Mouse (Mus musculus) limb, embryonic 11.5 days (tissue): ENCODE measurements around the gene Frmd4a. TPM values are rescaled to one million over a fixed set of nuclear protein-coding genes. Genes with fewer than 3 reads are reported as not detected.

Source experiments
- ATAC-seq: fragments of 200-750 bp; cut with Nextera tagmentation; 2 replicates; pipeline ENCODE4 v1.8.0; 2017; ENCODE audit warnings: low read depth; ENCODE audit not compliant: insufficient number of reproducible peaks, low FRiP score, low TSS enrichment
- DNase-seq: peaks from one replicate; pipeline ENCODE4 v3.0.0-alpha.2; 2015; ENCODE audit warnings: low spot score
- H3K27ac ChIP-seq: fragments of 300-500 bp; sonication (generic); replicated peaks from 2 replicates; pipeline ENCODE4 v1.5.1; 2014; ENCODE audit warnings: low read depth, mild to moderate bottlenecking, low read length
- H3K27me3 ChIP-seq: fragments of 300-500 bp; sonication (generic); 2 replicates; pipeline ENCODE4 v1.6.1; 2014; ENCODE audit warnings: mild to moderate bottlenecking, low read length, mixed read lengths; ENCODE audit not compliant: control insufficient read depth, insufficient read depth
- H3K36me3 ChIP-seq: fragments of 300-500 bp; sonication (generic); 2 replicates; pipeline ENCODE4 v1.6.1; 2014; ENCODE audit warnings: mild to moderate bottlenecking, low read length, moderate library complexity, mixed read lengths; ENCODE audit not compliant: control insufficient read depth, insufficient read depth
- H3K4me1 ChIP-seq: fragments of 300-500 bp; sonication (generic); 2 replicates; pipeline ENCODE4 v1.6.1; 2014; ENCODE audit warnings: low read length, mixed read lengths; ENCODE audit not compliant: control insufficient read depth, insufficient read depth
- H3K4me2 ChIP-seq: fragments of 300-500 bp; sonication (generic); 2 replicates; pipeline ENCODE4 v1.6.1; 2014; ENCODE audit warnings: low read depth, mild to moderate bottlenecking, moderate library complexity; ENCODE audit not compliant: severe bottlenecking
- H3K4me3 ChIP-seq: fragments of 300-500 bp; sonication (generic); 2 replicates; pipeline ENCODE4 v1.5.1; 2014; ENCODE audit warnings: low read depth, low read length
- H3K9ac ChIP-seq: fragments of 300-500 bp; sonication (generic); 2 replicates; pipeline ENCODE4 v1.6.1; 2014; ENCODE audit warnings: mild to moderate bottlenecking, low read length
- H3K9me3 ChIP-seq: fragments of 300-500 bp; sonication (generic); 2 replicates; pipeline ENCODE4 v1.6.1; 2016; ENCODE audit warnings: low read length; ENCODE audit not compliant: control insufficient read depth
- WGBS: fragments of 180-500 bp; shearing (Covaris S2); extraction: QIAGEN DNeasy Blood & Tissue Kit; methylation state at CpG from one replicate; pipeline ENCODE4 v1.1.7; 2014; 5-methylcytosine and 5-hydroxymethylcytosine counted together
- polyA plus RNA-seq: library from polyadenylated mRNA; unstranded; fragments of >200 nt; fragmentation: Nextera tagmentation; extraction: Ambion mirVana; gene quantifications from 2 replicates; pipeline ENCODE4 v1.2.1, GENCODE M21; 2014

The Frmd4a gene
- polyA plus RNA-seq, 1 experiment from 2014 or later = 65.3 TPM

GRCm38 (mm10) chr2:4575975-4576374, 558.5 kb downstream of the Frmd4a start:
- Histone ChIP-seq H3K27me3 (no peaks in the 10 kb centered on the region), H3K4me1 (no peaks in the 10 kb centered on the region; the same call in 1 of the 2 replicates), H3K4me2 (no peak overlapping the region), H3K27ac (no peak overlapping the region), H3K9me3 (no peaks in the 10 kb centered on the region), H3K9ac (no peak overlapping the region), H3K4me3 (no peak overlapping the region), H3K36me3 (peaks cover 29% of the 10 kb centered on the region)
- ATAC-seq (no peak), DNase-seq (no peak)
- WGBS = 95% methylated on average over 7 of the region's 7 CpGs

GRCm38 (mm10) chr2:4578291-4578690, 560.8 kb downstream of the Frmd4a start:
- Histone ChIP-seq H3K36me3 (peaks cover 18% of the 10 kb centered on the region), H3K9ac (no peak overlapping the region), H3K4me3 (no peak overlapping the region), H3K9me3 (no peaks in the 10 kb centered on the region), H3K4me2 (no peak overlapping the region), H3K27me3 (no peaks in the 10 kb centered on the region), H3K4me1 (peaks cover 11% of the 10 kb centered on the region), H3K27ac (no peak overlapping the region)
- ATAC-seq (no peak), DNase-seq (no peak)
- 88% methylated on average over 5 of the region's 5 CpGs for WGBS

- H3K9me3 ChIP-seq = no peaks in the 10 kb centered on the region
- WGBS = 87% methylated on average over 8 of the region's 8 CpGs
- H3K9ac ChIP-seq = no peak overlapping the region
- H3K4me3 ChIP-seq = no peak overlapping the region
- no peak overlapping the region for H3K4me2 ChIP-seq
- no peak for ATAC-seq
- peaks cover 12% of the 10 kb centered on the region for H3K36me3 ChIP-seq
- H3K27ac ChIP-seq = no peak overlapping the region
- peaks cover 21% of the 10 kb centered on the region for H3K4me1 ChIP-seq
- no peaks in the 10 kb centered on the region for H3K27me3 ChIP-seq
- DNase-seq = no peak
Measured at GRCm38 (mm10) chr2:4579357-4580068, 562.0 kb downstream of the Frmd4a start.

- Histone ChIP-seq H3K4me2 (no peak overlapping the region), H3K4me1 (peaks cover 32% of the 10 kb centered on the region), H3K36me3 (peaks cover 12% of the 10 kb centered on the region), H3K4me3 (no peak overlapping the region), H3K27ac (no peak overlapping the region; the same call in 1 of the 2 replicates), H3K9ac (no peak overlapping the region), H3K9me3 (no peaks in the 10 kb centered on the region), H3K27me3 (no peaks in the 10 kb centered on the region)
- ATAC-seq (no peak), DNase-seq (no peak)
- 88% methylated on average over 6 of the region's 6 CpGs for WGBS
Measured at GRCm38 (mm10) chr2:4580666-4581065, 563.1 kb downstream of the Frmd4a start.

GRCm38 (mm10) chr2:4582930-4583329, 565.4 kb downstream of the Frmd4a start:
- DNase-seq (no peak), ATAC-seq (no peak)
- peak overlapping the region; percentile 36 for H3K27ac ChIP-seq
- H3K36me3 ChIP-seq = peaks cover 14% of the 10 kb centered on the region
- 77% methylated on average over 2 of the region's 2 CpGs for WGBS
- H3K9ac ChIP-seq = no peak overlapping the region
- no peaks in the 10 kb centered on the region for H3K9me3 ChIP-seq
- H3K4me2 ChIP-seq = no peak overlapping the region
- no peaks in the 10 kb centered on the region for H3K27me3 ChIP-seq
- H3K4me3 ChIP-seq = no peak overlapping the region
- H3K4me1 ChIP-seq = peaks cover 53% of the 10 kb centered on the region

GRCm38 (mm10) chr2:4584252-4584651, 566.7 kb downstream of the Frmd4a start:
- no peak overlapping the region for H3K9ac ChIP-seq
- peak; percentile 24; the same call in 1 of the 2 replicates for ATAC-seq
- H3K9me3 ChIP-seq = no peaks in the 10 kb centered on the region
- no peaks in the 10 kb centered on the region for H3K27me3 ChIP-seq
- DNase-seq = no peak
- peaks cover 15% of the 10 kb centered on the region for H3K36me3 ChIP-seq
- H3K27ac ChIP-seq = 0 out of 2 replicates have a peak overlapping the region, but pooled peaks have one; percentile 39
- WGBS = 21% methylated on average over 5 of the region's 5 CpGs
- no peak overlapping the region for H3K4me3 ChIP-seq
- H3K4me2 ChIP-seq = no peak overlapping the region
- peaks cover 62% of the 10 kb centered on the region for H3K4me1 ChIP-seq

GRCm38 (mm10) chr2:4586245-4586644, 568.7 kb downstream of the Frmd4a start:
- peaks cover 69% of the 10 kb centered on the region for H3K4me1 ChIP-seq
- no peak for ATAC-seq

GRCm38 (mm10) chr2:4587685-4588409, 570.3 kb downstream of the Frmd4a start:
- DNase-seq (peak; percentile 89), ATAC-seq (peak; percentile 91)
- Histone ChIP-seq H3K4me3 (no peak overlapping the region), H3K27me3 (no peaks in the 10 kb centered on the region), H3K9me3 (no peaks in the 10 kb centered on the region; the same call in 1 of the 2 replicates), H3K4me1 (peaks cover 63% of the 10 kb centered on the region), H3K27ac (peak overlapping the region; percentile 82), H3K4me2 (peak overlapping the region; percentile 22; the same call in 1 of the 2 replicates), H3K36me3 (peaks cover 19% of the 10 kb centered on the region; the same call in 1 of the 2 replicates), H3K9ac (no peak overlapping the region)
- WGBS = 6% methylated on average over 13 of the region's 13 CpGs

More at GRCm38 (mm10) chr2:4586245-4586644, 568.7 kb downstream of the Frmd4a start:
- peak overlapping the region; percentile 68 for H3K27ac ChIP-seq
- no peak overlapping the region for H3K4me3 ChIP-seq
- whole genome bisulfite sequencing = 19% methylated on average over 11 of the region's 11 CpGs
- no peak overlapping the region for H3K4me2 ChIP-seq
- H3K27me3 ChIP-seq = no peaks in the 10 kb centered on the region
- DNase-seq = peak; percentile 46
- peaks cover 16% of the 10 kb centered on the region; the same call in 1 of the 2 replicates for H3K36me3 ChIP-seq
- no peaks in the 10 kb centered on the region; the same call in 1 of the 2 replicates for H3K9me3 ChIP-seq
- H3K9ac ChIP-seq = no peak overlapping the region
